Mouse (Mus musculus) urinary bladder, postnatal 10 days (tissue): ENCODE measurements around the gene Cpne5.
"Not testable (repeated sequence)": the region's sequence is repeated elsewhere in the genome, so short reads cannot be mapped to it uniquely, and the experiment has no call there.

Experiments
- DNase-seq: peaks from one replicate; pipeline ENCODE4 v3.0.0; 2022; ENCODE audit warnings: low spot score

Cpne5 gene

GRCm38 (mm10) chr17:29237772-29238420, at the start of gene Cpne5:
Cpne5 (minus strand) TSS chr17:29238167.
- DNase-seq = no peak

GRCm38 (mm10) chr17:29282216-29282952, 44.4 kb upstream of the Cpne5 start:
- DNase-seq = no peak

- DNase-seq = no peak
These were observed 43.6 kb upstream of the Cpne5 start for GRCm38 (mm10) chr17:29281541-29281940.

GRCm38 (mm10) chr17:29280422-29280821, 42.5 kb upstream of the Cpne5 start:
- no peak for DNase-seq

GRCm38 (mm10) chr17:29273889-29274288, 35.9 kb upstream of the Cpne5 start:
- DNase-seq = no peak

GRCm38 (mm10) chr17:29273156-29273555, 35.2 kb upstream of the Cpne5 start:
- DNase-seq = no peak

GRCm38 (mm10) chr17:29270148-29270698, 32.3 kb upstream of the Cpne5 start:
- DNase-seq = no peak

GRCm38 (mm10) chr17:29269349-29269706, 31.4 kb upstream of the Cpne5 start:
- DNase-seq = no peak

GRCm38 (mm10) chr17:29268682-29269348, 30.8 kb upstream of the Cpne5 start, which contains the start of gene BC004004:
BC004004 (plus strand) TSS chr17:29268788.
- peak; percentile 76 for DNase-seq

GRCm38 (mm10) chr17:29267931-29268681, 30.1 kb upstream of the Cpne5 start:
- no peak for DNase-seq

GRCm38 (mm10) chr17:29267040-29267439, 29.1 kb upstream of the Cpne5 start:
- DNase-seq = not testable (repeated sequence)

- DNase-seq = no peak
These were observed 26.8 kb upstream of the Cpne5 start for GRCm38 (mm10) chr17:29264760-29265159.

- no peak for DNase-seq
These were observed 26.1 kb upstream of the Cpne5 start, which contains the start of gene Ppil1 for GRCm38 (mm10) chr17:29263840-29264633. Ppil1 (minus strand) TSS chr17:29264186.

GRCm38 (mm10) chr17:29263417-29263816, 25.4 kb upstream of the Cpne5 start:
- no peak for DNase-seq

GRCm38 (mm10) chr17:29262259-29262649, 24.3 kb upstream of the Cpne5 start:
- DNase-seq = no peak

GRCm38 (mm10) chr17:29261603-29262258, 23.8 kb upstream of the Cpne5 start:
- no peak for DNase-seq

- DNase-seq = no peak
These were observed 22.5 kb upstream of the Cpne5 start for GRCm38 (mm10) chr17:29260501-29260900.

- DNase-seq = no peak
These were observed 21.5 kb upstream of the Cpne5 start for GRCm38 (mm10) chr17:29259489-29259888.

- DNase-seq = no peak
These were observed 21.0 kb upstream of the Cpne5 start for GRCm38 (mm10) chr17:29258921-29259320.

- no peak for DNase-seq
These were observed 20.1 kb upstream of the Cpne5 start for GRCm38 (mm10) chr17:29258025-29258558.
